Mouse (Mus musculus): Measurements from ENCODE around the gene Ece1. TPM values are rescaled to one million over a fixed set of nuclear protein-coding genes. Genes with fewer than 3 reads are reported as not detected.
A peak's percentile ranks its signal among the peaks of the same experiment; 100 is the strongest.

Gene Ece1
- polyA plus RNA-seq, 1 experiment from 2014 or later, result 94.2 TPM

DNA sequence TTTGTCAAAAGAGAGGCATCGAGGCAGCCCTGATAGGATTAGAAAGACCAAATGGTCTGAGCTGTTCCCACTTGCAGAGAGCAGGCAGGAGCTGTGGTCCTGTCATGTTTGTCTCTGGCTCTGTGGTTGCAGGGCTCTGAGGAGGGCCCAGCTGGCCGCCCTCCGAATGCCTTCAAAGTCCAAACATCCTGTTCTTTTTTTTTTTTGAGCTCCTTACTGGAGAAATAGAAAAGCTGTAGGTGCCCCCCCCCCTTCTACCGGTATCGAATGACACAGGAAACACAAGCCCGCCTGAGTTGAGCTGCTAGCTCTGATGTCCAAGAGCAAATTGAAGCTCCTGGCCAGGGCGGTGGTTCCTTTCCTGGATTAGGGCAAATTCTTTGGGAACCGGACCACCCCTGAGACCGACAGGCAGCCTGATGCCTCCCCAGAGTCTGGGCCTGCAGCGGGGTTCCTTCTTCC, 58.5 kb downstream of the Ece1 start:
- H3K36me3 ChIP-seq (ENCODE audit: control insufficient read depth, insufficient read depth, low read length), result peaks cover 16% of the 10 kb centered on the region
- peak overlapping the region; percentile 12 for H3K4me3 ChIP-seq (ENCODE audit: low read depth, low read length)
- DNase-seq (ENCODE audit: low spot score) (no peak), ATAC-seq (replicated peaks; ENCODE audit: low FRiP score, low TSS enrichment, low read depth) (no peak)
- H3K4me1 ChIP-seq (replicated peaks; ENCODE audit: control insufficient read depth, insufficient read depth, low read length), result peaks cover 49% of the 10 kb centered on the region
- peak overlapping the region; percentile 37 for H3K4me2 ChIP-seq (ENCODE audit: low read length)
- H3K9me3 ChIP-seq (ENCODE audit: control insufficient read depth, low read length), result no peaks in the 10 kb centered on the region
- peak overlapping the region; percentile 39 for H3K9ac ChIP-seq (ENCODE audit: low read length)
- no peaks in the 10 kb centered on the region for H3K27me3 ChIP-seq (replicated peaks; ENCODE audit: control insufficient read depth, insufficient read depth, low read length)
- WGBS, result 13% methylated on average over 10 of the region's 10 CpGs
- H3K27ac ChIP-seq (ENCODE audit: low read depth), result peak overlapping the region; percentile 92

DNA sequence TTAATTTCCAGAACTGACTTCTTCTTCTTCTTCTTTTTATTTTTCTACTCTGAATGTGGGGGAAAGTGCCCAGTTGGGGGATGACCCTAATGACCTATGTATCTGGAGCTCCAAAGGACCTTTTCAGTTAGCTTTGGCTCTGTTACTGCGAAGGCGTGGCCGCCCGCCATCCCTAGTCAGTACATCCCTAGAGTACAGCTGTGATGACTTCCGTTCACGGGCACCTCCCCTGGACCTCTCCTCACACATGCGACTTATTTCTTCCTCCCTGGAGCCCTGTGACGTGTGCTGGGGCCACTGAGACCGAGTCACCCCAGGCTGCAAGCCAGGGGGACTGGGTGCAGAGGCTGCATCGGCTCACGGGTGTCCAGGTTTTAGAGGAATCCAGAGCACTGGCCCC, 59.5 kb downstream of the Ece1 start:
- H3K4me1 ChIP-seq (replicated peaks; ENCODE audit: control insufficient read depth, insufficient read depth, low read length), result peaks cover 49% of the 10 kb centered on the region

DNA sequence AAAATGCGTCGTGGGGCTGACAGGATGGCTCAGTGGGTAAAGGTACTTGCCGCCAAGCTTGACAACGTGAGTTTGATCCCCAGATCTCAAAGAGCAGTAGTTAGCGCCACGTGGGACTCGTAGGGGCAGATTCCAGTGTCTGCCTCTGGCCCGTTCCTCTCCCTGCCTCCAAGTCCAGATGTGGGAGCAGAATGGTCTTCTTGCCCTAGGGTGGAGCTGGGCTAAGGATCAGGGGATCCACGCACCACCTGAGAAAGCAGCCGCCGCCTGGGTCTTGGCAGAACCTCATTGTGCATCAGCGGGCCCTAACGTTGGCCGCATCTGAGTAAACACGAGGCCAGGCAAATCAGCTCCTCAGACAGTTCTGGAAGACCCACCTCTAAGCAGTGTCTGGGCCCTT, 61.0 kb downstream of the Ece1 start:
- Histone ChIP-seq H3K4me3 (ENCODE audit: low read depth, low read length) (no peak overlapping the region), H3K27ac (ENCODE audit: low read depth) (no peak overlapping the region), H3K9ac (ENCODE audit: low read length) (no peak overlapping the region), H3K36me3 (ENCODE audit: control insufficient read depth, insufficient read depth, low read length) (peaks cover 32% of the 10 kb centered on the region), H3K27me3 (replicated peaks; ENCODE audit: control insufficient read depth, insufficient read depth, low read length) (no peaks in the 10 kb centered on the region), H3K4me2 (ENCODE audit: low read length) (no peak overlapping the region), H3K4me1 (replicated peaks; ENCODE audit: control insufficient read depth, insufficient read depth, low read length) (peaks cover 45% of the 10 kb centered on the region), H3K9me3 (ENCODE audit: control insufficient read depth, low read length) (no peaks in the 10 kb centered on the region)
- no peak for DNase-seq (ENCODE audit: low spot score)
- no peak for ATAC-seq (replicated peaks; ENCODE audit: low FRiP score, low TSS enrichment, low read depth)
- WGBS, result 86% methylated on average over 15 of the region's 15 CpGs

More for the DNA sequence above, 59.5 kb downstream of the Ece1 start:
- H3K27ac ChIP-seq (ENCODE audit: low read depth), result peak overlapping the region; percentile 92
- H3K9me3 ChIP-seq (ENCODE audit: control insufficient read depth, low read length), result no peaks in the 10 kb centered on the region
- H3K4me3 ChIP-seq (ENCODE audit: low read depth, low read length), result peak overlapping the region; percentile 12; the same call in 1 of the 2 replicates
- ATAC-seq (replicated peaks; ENCODE audit: low FRiP score, low TSS enrichment, low read depth) (no peak), DNase-seq (ENCODE audit: low spot score) (no peak)
- peak overlapping the region; percentile 37 for H3K4me2 ChIP-seq (ENCODE audit: low read length)
- peaks cover 22% of the 10 kb centered on the region for H3K36me3 ChIP-seq (ENCODE audit: control insufficient read depth, insufficient read depth, low read length)
- no peak overlapping the region for H3K9ac ChIP-seq (ENCODE audit: low read length)
- 82% methylated on average over 11 of the region's 11 CpGs for WGBS
- no peaks in the 10 kb centered on the region for H3K27me3 ChIP-seq (replicated peaks; ENCODE audit: control insufficient read depth, insufficient read depth, low read length)

DNA sequence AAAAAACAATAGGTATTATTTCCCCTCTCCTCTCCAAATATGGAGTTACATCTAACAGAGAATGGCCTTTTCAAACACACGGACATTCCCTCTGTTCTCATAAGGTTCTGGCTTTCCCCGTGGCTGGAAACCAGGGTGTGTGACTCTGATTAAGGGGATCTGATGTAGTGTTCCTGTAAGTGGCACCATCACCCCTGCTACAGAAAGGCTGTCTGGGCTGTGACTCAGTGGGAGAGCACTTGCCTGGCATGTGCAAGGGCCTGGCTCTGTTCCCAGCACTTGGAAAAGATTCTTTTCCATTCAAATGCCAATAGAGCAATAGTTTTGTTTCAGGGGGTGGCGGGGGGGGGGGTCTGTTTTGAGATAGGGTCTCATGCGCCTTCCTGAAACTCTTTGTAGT, 63.1 kb downstream of the Ece1 start:
- Histone ChIP-seq H3K4me1 (replicated peaks; ENCODE audit: control insufficient read depth, insufficient read depth, low read length) (peaks cover 42% of the 10 kb centered on the region), H3K36me3 (ENCODE audit: control insufficient read depth, insufficient read depth, low read length) (peaks cover 32% of the 10 kb centered on the region)

DNA sequence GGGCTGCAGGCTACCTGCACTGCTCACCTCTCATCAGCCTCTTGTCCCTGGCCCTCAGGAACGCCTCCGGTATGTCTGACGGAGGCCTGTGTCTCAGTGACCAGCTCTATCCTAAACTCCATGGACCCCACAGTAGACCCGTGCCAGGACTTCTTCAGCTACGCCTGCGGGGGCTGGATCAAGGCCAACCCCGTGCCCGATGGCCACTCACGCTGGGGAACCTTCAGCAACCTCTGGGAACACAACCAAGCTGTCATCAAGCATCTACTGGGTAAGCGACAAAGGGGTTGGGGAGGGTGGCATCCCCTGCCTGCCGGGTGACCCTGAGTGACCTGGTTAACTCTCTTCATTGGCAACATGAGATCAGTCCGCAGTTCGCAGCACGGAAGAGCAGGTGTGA, 64.1 kb downstream of the Ece1 start:
- Histone ChIP-seq H3K27me3 (replicated peaks; ENCODE audit: control insufficient read depth, insufficient read depth, low read length) (no peaks in the 10 kb centered on the region), H3K4me1 (replicated peaks; ENCODE audit: control insufficient read depth, insufficient read depth, low read length) (peaks cover 37% of the 10 kb centered on the region), H3K9ac (ENCODE audit: low read length) (no peak overlapping the region), H3K4me2 (ENCODE audit: low read length) (no peak overlapping the region), H3K27ac (ENCODE audit: low read depth) (no peak overlapping the region), H3K4me3 (ENCODE audit: low read depth, low read length) (no peak overlapping the region), H3K36me3 (ENCODE audit: control insufficient read depth, insufficient read depth, low read length) (peaks cover 32% of the 10 kb centered on the region), H3K9me3 (ENCODE audit: control insufficient read depth, low read length) (no peaks in the 10 kb centered on the region)
- DNase-seq (ENCODE audit: low spot score), result no peak
- 88% methylated on average over 14 of the region's 14 CpGs for WGBS
- ATAC-seq (replicated peaks; ENCODE audit: low FRiP score, low TSS enrichment, low read depth), result no peak

More for the DNA sequence above, 63.1 kb downstream of the Ece1 start:
- no peaks in the 10 kb centered on the region for H3K27me3 ChIP-seq (replicated peaks; ENCODE audit: control insufficient read depth, insufficient read depth, low read length)
- no peak overlapping the region for H3K27ac ChIP-seq (ENCODE audit: low read depth)
- H3K9me3 ChIP-seq (ENCODE audit: control insufficient read depth, low read length), result no peaks in the 10 kb centered on the region
- no peak for ATAC-seq (replicated peaks; ENCODE audit: low FRiP score, low TSS enrichment, low read depth)
- 73% methylated on average over 4 of the region's 4 CpGs for WGBS
- H3K9ac ChIP-seq (ENCODE audit: low read length), result no peak overlapping the region
- no peak for DNase-seq (ENCODE audit: low spot score)
- H3K4me2 ChIP-seq (ENCODE audit: low read length), result no peak overlapping the region
- H3K4me3 ChIP-seq (ENCODE audit: low read depth, low read length), result no peak overlapping the region

DNA sequence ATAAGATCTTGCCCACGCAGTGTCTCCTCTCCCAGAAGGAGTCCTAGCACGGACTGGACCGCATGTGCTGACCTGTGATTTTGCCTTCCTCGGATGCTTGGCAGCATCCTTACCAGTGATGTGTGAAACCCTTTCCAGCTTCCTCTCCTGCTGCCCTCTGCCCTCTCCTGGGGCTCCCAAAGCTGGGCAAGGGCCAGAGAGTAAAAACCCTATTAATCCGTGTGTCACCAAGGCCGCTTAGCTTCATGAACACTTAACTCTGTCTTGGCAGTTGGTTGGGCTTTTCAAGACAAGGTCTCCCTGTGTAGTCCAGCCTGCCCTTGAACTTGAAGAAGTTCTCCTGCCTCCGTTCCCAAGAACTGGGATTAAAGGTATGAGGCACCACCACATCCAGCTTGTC, 65.1 kb downstream of the Ece1 start:
- no peak overlapping the region; the same call in 1 of the 2 replicates for H3K27ac ChIP-seq (ENCODE audit: low read depth)
- no peaks in the 10 kb centered on the region for H3K27me3 ChIP-seq (replicated peaks; ENCODE audit: control insufficient read depth, insufficient read depth, low read length)
- H3K9ac ChIP-seq (ENCODE audit: low read length), result no peak overlapping the region
- no peak overlapping the region for H3K4me3 ChIP-seq (ENCODE audit: low read depth, low read length)
- ATAC-seq (replicated peaks; ENCODE audit: low FRiP score, low TSS enrichment, low read depth) (no peak), DNase-seq (ENCODE audit: low spot score) (no peak)
- 71% methylated on average over 7 of the region's 7 CpGs for WGBS
- H3K4me1 ChIP-seq (replicated peaks; ENCODE audit: control insufficient read depth, insufficient read depth, low read length), result peaks cover 41% of the 10 kb centered on the region
- no peak overlapping the region for H3K4me2 ChIP-seq (ENCODE audit: low read length)
- H3K9me3 ChIP-seq (ENCODE audit: control insufficient read depth, low read length), result no peaks in the 10 kb centered on the region
- peaks cover 24% of the 10 kb centered on the region for H3K36me3 ChIP-seq (ENCODE audit: control insufficient read depth, insufficient read depth, low read length)

DNA sequence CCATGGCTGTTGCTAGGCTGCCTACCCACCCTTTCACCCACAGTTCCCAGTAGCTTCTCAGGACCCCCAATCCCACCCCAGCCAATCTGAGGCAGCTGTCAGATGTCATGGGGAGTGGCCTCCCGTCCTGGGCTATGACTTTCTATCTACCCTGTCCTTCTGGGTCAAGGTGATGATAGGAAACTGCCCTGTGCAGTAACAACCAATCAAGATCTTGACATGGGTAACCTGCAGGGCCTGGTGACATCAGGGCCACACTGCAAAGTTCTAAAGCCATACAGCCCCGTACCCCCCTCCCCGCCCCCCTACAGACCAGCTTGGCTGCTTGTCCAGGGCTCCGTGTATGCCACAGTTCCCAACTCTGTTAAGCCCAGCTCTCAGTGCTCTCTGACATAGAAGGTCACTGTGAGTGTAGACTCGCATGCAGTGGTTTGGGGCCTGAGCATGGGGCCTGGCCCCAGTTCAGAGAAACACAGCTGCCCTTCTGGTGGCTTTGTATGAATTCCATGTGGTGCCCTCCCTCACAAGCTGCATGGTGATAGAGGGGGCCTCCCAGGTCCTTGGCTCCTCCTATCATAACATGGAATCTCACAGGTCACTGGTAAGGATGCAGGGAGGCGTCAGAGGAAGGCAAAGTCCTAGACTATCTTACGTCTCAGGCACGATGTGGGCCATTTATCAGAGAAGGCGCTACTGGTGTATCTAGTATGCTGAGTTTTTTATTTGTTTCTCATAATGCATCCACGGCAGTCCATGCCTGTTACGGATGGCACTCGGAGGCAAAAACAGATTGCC, 65.9 kb downstream of the Ece1 start:
- Histone ChIP-seq H3K4me3 (ENCODE audit: low read depth, low read length) (no peak overlapping the region), H3K9ac (ENCODE audit: low read length) (no peak overlapping the region), H3K36me3 (ENCODE audit: control insufficient read depth, insufficient read depth, low read length) (peaks cover 24% of the 10 kb centered on the region), H3K27ac (ENCODE audit: low read depth) (no peak overlapping the region), H3K27me3 (replicated peaks; ENCODE audit: control insufficient read depth, insufficient read depth, low read length) (no peaks in the 10 kb centered on the region), H3K4me1 (replicated peaks; ENCODE audit: control insufficient read depth, insufficient read depth, low read length) (peaks cover 45% of the 10 kb centered on the region), H3K4me2 (ENCODE audit: low read length) (no peak overlapping the region), H3K9me3 (ENCODE audit: control insufficient read depth, low read length) (no peaks in the 10 kb centered on the region)
- WGBS, result 79% methylated on average over 12 of the region's 12 CpGs
- DNase-seq (ENCODE audit: low spot score) (no peak), ATAC-seq (replicated peaks; ENCODE audit: low FRiP score, low TSS enrichment, low read depth) (no peak)

DNA sequence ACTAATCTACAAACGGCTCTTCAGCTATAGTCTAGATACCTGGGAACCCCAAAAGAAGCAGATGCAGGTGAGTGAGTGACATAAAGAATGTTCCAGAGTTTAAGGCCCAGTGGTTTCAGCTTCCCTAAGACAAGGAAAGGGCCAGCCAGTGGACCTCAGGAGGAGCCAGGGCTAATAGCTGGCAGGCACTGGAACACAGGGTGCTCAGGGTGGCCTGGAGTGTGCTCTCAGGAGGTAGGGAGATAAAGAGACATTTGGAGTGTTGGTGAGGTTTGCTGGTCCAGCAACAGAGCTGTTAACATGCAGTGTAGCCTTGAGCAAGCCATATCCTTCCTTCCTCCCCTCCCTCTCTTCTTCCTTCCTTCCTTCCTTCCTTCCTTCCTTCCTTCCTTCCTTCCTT, 66.8 kb downstream of the Ece1 start:
- DNase-seq (ENCODE audit: low spot score), result no peak
- Histone ChIP-seq H3K27me3 (replicated peaks; ENCODE audit: control insufficient read depth, insufficient read depth, low read length) (no peaks in the 10 kb centered on the region), H3K4me2 (ENCODE audit: low read length) (no peak overlapping the region), H3K36me3 (ENCODE audit: control insufficient read depth, insufficient read depth, low read length) (peaks cover 24% of the 10 kb centered on the region), H3K9ac (ENCODE audit: low read length) (no peak overlapping the region), H3K27ac (ENCODE audit: low read depth) (no peak overlapping the region), H3K9me3 (ENCODE audit: control insufficient read depth, low read length) (no peaks in the 10 kb centered on the region), H3K4me3 (ENCODE audit: low read depth, low read length) (no peak overlapping the region), H3K4me1 (replicated peaks; ENCODE audit: control insufficient read depth, insufficient read depth, low read length) (peaks cover 48% of the 10 kb centered on the region)
- WGBS, result 68% methylated on average over 1 of the region's 1 CpGs
- no peak for ATAC-seq (replicated peaks; ENCODE audit: low FRiP score, low TSS enrichment, low read depth)
